Mouse (Mus musculus): Measurements from ENCODE around the gene Wfdc16. TPM values are rescaled to one million over a fixed set of nuclear protein-coding genes. Genes with fewer than 3 reads are reported as not detected.

Gene Wfdc16
- polyA plus RNA-seq, 1 experiment from 2014 or later = not detected

Other genes starting within 250 kb of the Wfdc16 start
- gene Slpi, start 249.7 kb downstream of the Wfdc16 start, polyA plus RNA-seq (2014; fragmentation: Nextera tagmentation; extraction: Ambion mirVana) = not detected in 2 replicates
- not detected in 2 replicates for gene Rbpjl, start 235.7 kb downstream of the Wfdc16 start, polyA plus RNA-seq (2014; fragmentation: Nextera tagmentation; extraction: Ambion mirVana)
- gene Matn4, start 233.6 kb downstream of the Wfdc16 start, polyA plus RNA-seq (2014; fragmentation: Nextera tagmentation; extraction: Ambion mirVana) = not detected in 2 replicates
- 2.4 and 4.9 TPM in 2 replicates for gene Sdc4, start 194.9 kb downstream of the Wfdc16 start, polyA plus RNA-seq (2014; fragmentation: Nextera tagmentation; extraction: Ambion mirVana)
- gene Sys1, start 181.8 kb downstream of the Wfdc16 start, polyA plus RNA-seq (2014; fragmentation: Nextera tagmentation; extraction: Ambion mirVana) = 93.1 and 97.2 TPM in 2 replicates
- 3.4 and 5.1 TPM in 2 replicates for gene Gm20458, start 177.8 kb downstream of the Wfdc16 start, polyA plus RNA-seq (2014; fragmentation: Nextera tagmentation; extraction: Ambion mirVana)
- gene Trp53tg5, start 165.1 kb downstream of the Wfdc16 start, polyA plus RNA-seq (2014; fragmentation: Nextera tagmentation; extraction: Ambion mirVana) = not detected in 2 replicates
- 11.4 and 11.8 TPM in 2 replicates for gene Dbndd2, start 152.7 kb downstream of the Wfdc16 start, polyA plus RNA-seq (2014; fragmentation: Nextera tagmentation; extraction: Ambion mirVana)
- gene Pigt, start 141.3 kb downstream of the Wfdc16 start, polyA plus RNA-seq (2014; fragmentation: Nextera tagmentation; extraction: Ambion mirVana) = 98.9 and 115 TPM in 2 replicates
- 0.61 and 1.2 TPM in 2 replicates for gene Wfdc2, start 76.4 kb downstream of the Wfdc16 start, polyA plus RNA-seq (2014; fragmentation: Nextera tagmentation; extraction: Ambion mirVana)
- not detected in 2 replicates for gene Spint3, start 65.3 kb downstream of the Wfdc16 start, polyA plus RNA-seq (2014; fragmentation: Nextera tagmentation; extraction: Ambion mirVana)
- not detected in 2 replicates for gene Wfdc6a, start 53.3 kb downstream of the Wfdc16 start, polyA plus RNA-seq (2014; fragmentation: Nextera tagmentation; extraction: Ambion mirVana)
- gene Eppin, start 45.2 kb downstream of the Wfdc16 start, polyA plus RNA-seq (2014; fragmentation: Nextera tagmentation; extraction: Ambion mirVana) = not detected in 2 replicates
- not detected in 2 replicates for gene Wfdc6b, start 25.3 kb downstream of the Wfdc16 start, polyA plus RNA-seq (2014; fragmentation: Nextera tagmentation; extraction: Ambion mirVana)
- not detected in 2 replicates for gene Wfdc8, start 25.2 kb downstream of the Wfdc16 start, polyA plus RNA-seq (2014; fragmentation: Nextera tagmentation; extraction: Ambion mirVana)
- not detected in 2 replicates for gene Wfdc10, start 17.2 kb upstream of the Wfdc16 start, polyA plus RNA-seq (2014; fragmentation: Nextera tagmentation; extraction: Ambion mirVana)
- gene Wfdc9, start 17.8 kb upstream of the Wfdc16 start, polyA plus RNA-seq (2014; fragmentation: Nextera tagmentation; extraction: Ambion mirVana) = not detected in 2 replicates
- not detected in 2 replicates for gene Wfdc11, start 35.3 kb upstream of the Wfdc16 start, polyA plus RNA-seq (2014; fragmentation: Nextera tagmentation; extraction: Ambion mirVana)
- gene Wfdc13, start 46.3 kb upstream of the Wfdc16 start, polyA plus RNA-seq (2014; fragmentation: Nextera tagmentation; extraction: Ambion mirVana) = not detected in 2 replicates
- gene Spint4, start 59.7 kb upstream of the Wfdc16 start, polyA plus RNA-seq (2014; fragmentation: Nextera tagmentation; extraction: Ambion mirVana) = not detected in 2 replicates
- gene Spint5, start 76.5 kb upstream of the Wfdc16 start, polyA plus RNA-seq (2014; fragmentation: Nextera tagmentation; extraction: Ambion mirVana) = not detected in 2 replicates
- 0.80 and 1.1 TPM in 2 replicates for gene Wfdc3, start 107.1 kb upstream of the Wfdc16 start, polyA plus RNA-seq (2014; fragmentation: Nextera tagmentation; extraction: Ambion mirVana)
- 49.1 and 55.0 TPM in 2 replicates for gene Dnttip1, start 107.2 kb upstream of the Wfdc16 start, polyA plus RNA-seq (2014; fragmentation: Nextera tagmentation; extraction: Ambion mirVana)
- 45.9 and 85.7 TPM in 2 replicates for gene Ube2c, start 131.1 kb upstream of the Wfdc16 start, polyA plus RNA-seq (2014; fragmentation: Nextera tagmentation; extraction: Ambion mirVana)
- not detected in 2 replicates for gene Tnnc2, start 141.2 kb upstream of the Wfdc16 start, polyA plus RNA-seq (2014; fragmentation: Nextera tagmentation; extraction: Ambion mirVana)
- gene Snx21, start 147.0 kb upstream of the Wfdc16 start, polyA plus RNA-seq (2014; fragmentation: Nextera tagmentation; extraction: Ambion mirVana) = 22.1 and 34.5 TPM in 2 replicates
- 17.1 and 18.5 TPM in 2 replicates for gene Acot8, start 166.1 kb upstream of the Wfdc16 start, polyA plus RNA-seq (2014; fragmentation: Nextera tagmentation; extraction: Ambion mirVana)
- 14.7 and 15.6 TPM in 2 replicates for gene Zswim3, start 166.3 kb upstream of the Wfdc16 start, polyA plus RNA-seq (2014; fragmentation: Nextera tagmentation; extraction: Ambion mirVana)
- gene Zswim1, start 183.9 kb upstream of the Wfdc16 start, polyA plus RNA-seq (2014; fragmentation: Nextera tagmentation; extraction: Ambion mirVana) = 27.8 and 30.5 TPM in 2 replicates
- gene Spata25, start 189.7 kb upstream of the Wfdc16 start, polyA plus RNA-seq (2014; fragmentation: Nextera tagmentation; extraction: Ambion mirVana) = 0.29 TPM in 1 of 2 replicates, not detected in the other
- gene Ctsa, start 194.1 kb upstream of the Wfdc16 start, polyA plus RNA-seq (2014; fragmentation: Nextera tagmentation; extraction: Ambion mirVana) = 77.1 and 88.2 TPM in 2 replicates
- 5.1 and 6.9 TPM in 2 replicates for gene Neurl2, start 194.7 kb upstream of the Wfdc16 start, polyA plus RNA-seq (2014; fragmentation: Nextera tagmentation; extraction: Ambion mirVana)
- 29.8 and 91.1 TPM in 2 replicates for gene Pltp, start 218.9 kb upstream of the Wfdc16 start, polyA plus RNA-seq (2014; fragmentation: Nextera tagmentation; extraction: Ambion mirVana)
- 92.8 and 99.5 TPM in 2 replicates for gene Pcif1, start 240.5 kb upstream of the Wfdc16 start, polyA plus RNA-seq (2014; fragmentation: Nextera tagmentation; extraction: Ambion mirVana)